Mouse (Mus musculus) spleen, adult 2 months (tissue): ENCODE measurements around the gene Ndufb3.
"Not testable (repeated sequence)": the region's sequence is repeated elsewhere in the genome, so short reads cannot be mapped to it uniquely, and the experiment has no call there.

Source experiments
- CTCF ChIP-seq: fragments of 200-500 bp; IDR thresholded peaks from 2 replicates; pipeline ENCODE4 v1.5.1; 2011; ENCODE audit warnings: mild to moderate bottlenecking, inconsistent platforms; ENCODE audit not compliant: insufficient read depth, insufficient read length, insufficient replicate concordance; ENCODE audit errors: extremely low read depth
- POLR2A ChIP-seq: fragments of 200-500 bp; IDR thresholded peaks from 2 replicates; pipeline ENCODE4 v1.6.1; 2011; ENCODE audit warnings: low read depth, low read length, inconsistent platforms

DNA sequence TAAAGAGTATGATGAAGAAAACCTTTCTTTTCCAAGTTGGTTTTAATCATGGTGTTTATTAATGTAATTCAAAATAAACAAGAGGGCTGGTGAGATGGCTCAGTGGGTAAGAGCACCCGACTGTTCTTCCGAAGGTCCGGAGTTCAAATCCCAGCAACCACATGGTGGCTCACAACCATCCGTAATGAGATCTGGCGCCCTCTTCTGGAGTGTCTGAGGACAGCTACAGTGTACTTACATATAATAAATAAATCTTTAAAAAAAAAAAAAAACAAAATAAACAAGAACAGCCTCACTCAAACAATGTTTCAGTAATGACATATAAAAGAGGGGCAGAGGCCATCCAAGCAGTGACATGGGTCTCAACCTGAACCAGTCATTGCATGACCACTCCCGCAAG lies 25.8 kb upstream of the Ndufb3 start:
- not testable (repeated sequence) for TF ChIP-seq POLR2A, CTCF
